Mouse (Mus musculus) liver, adult (tissue): ENCODE results near the gene Relb.

Experiments used
- GATA4 ChIP-seq: IDR thresholded peaks from 2 replicates; pipeline ENCODE4 v1.6.1; 2014; ENCODE audit warnings: mild to moderate bottlenecking, low read length; ENCODE audit not compliant: insufficient replicate concordance

Gene Relb

DNA sequence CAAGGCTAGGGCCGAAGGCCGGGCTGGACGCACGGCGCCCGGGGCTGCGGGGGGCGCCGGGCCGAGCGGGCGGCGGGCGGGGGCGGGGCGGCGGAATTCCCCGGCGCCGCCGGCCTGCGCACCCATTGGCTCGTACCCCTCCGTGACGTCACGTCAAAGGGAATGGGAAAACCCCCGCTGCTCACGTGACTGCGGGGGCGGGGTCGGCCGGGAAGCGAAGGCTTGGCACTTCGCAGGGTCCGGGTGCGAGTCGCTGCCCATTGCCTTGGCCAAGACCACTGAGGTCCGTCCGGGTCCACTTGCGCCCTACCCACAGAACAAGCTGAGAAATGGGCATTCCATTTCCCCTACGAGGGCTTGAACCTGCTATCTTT lies at the start of gene Relb:
Relb (minus strand) TSS at position 78 of the 374 bp plus-strand sequence.
- TF ChIP-seq GATA4: no peak

DNA sequence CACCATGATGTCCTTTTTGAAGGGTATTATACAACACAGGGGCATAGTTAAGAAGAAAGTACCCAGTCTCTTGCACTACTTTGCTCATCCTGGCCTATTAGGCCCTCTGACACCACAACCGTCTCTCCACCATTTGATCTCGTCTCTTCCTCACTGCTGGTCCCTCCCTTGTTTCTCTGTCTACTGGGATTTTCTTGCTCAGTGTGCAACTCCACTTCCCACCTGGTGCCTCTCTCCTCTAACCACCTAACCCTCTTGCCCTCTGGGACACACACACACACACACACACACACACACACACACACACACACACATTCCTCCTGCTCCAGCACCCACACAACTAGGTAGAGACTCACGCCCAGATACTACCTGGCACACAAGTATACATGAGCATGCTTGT lies 49.7 kb upstream of the Relb start:
- no peak for TF ChIP-seq GATA4

GRCm38 (mm10) chr7:19677872-19678271 lies 48.6 kb upstream of the Relb start, which contains the start of gene Apoc2:
Apoc2 (minus strand) TSS chr7:19677941.
- no peak for TF ChIP-seq GATA4

- no peak; the same call in 1 of the 2 replicates for TF ChIP-seq GATA4
These were observed 47.4 kb upstream of the Relb start for GRCm38 (mm10) chr7:19676662-19677061.

DNA sequence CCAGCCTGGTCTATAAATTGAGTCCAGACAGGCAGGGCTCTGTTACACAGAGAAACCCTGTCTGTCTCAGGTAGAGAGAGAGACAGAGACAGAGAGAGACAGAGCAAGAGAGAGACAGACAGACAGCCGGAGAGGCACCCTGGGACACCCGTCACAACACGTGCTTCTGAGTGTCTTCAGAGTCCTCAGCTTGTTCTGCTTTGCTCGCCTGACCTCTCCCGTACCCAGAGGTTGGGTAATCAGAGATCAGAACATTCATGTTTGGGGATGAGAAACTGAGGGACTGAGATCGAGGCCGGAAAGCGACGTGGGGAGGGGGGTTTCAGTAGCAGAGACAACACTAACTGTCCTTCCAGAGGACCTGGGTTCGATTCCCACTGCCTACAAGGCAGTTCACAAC lies 46.6 kb upstream of the Relb start:
- no peak for TF ChIP-seq GATA4

DNA sequence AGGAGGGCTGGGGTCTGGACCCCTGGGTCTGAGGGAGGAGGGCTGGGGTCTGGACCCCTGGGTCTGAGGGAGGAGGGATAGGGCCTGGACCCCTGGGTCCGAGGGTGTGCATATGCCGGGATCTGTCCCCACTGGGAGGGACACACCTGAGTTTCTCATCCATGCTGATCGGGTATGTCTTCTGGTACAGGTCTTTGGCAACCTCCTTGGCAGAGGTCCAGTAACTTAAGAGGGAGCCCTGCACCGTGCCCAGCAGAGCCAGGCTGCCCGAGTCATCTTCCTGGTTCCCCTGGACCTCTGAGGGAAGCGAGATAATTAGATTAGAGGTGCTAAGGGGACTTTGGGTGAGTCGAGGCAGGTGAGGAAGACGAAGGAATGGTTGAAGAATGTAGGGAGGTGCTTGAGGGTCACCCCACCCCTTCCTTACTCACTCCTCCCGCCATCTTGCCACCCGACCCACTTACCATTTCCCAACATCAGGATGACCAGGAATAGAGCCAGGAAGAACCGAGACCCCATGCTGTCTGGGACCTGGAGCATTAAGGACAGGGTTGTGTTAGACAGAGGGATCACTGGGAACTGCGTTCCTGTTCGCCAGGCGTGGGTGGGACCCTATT lies 44.0 kb upstream of the Relb start:
- TF ChIP-seq GATA4: no peak

- TF ChIP-seq GATA4: no peak
These were observed 42.3 kb upstream of the Relb start for GRCm38 (mm10) chr7:19671511-19671910.

- no peak for TF ChIP-seq GATA4
These were observed 39.9 kb upstream of the Relb start for GRCm38 (mm10) chr7:19668947-19669721.

- no peak for TF ChIP-seq GATA4
These were observed 38.2 kb upstream of the Relb start for GRCm38 (mm10) chr7:19667434-19667833.

DNA sequence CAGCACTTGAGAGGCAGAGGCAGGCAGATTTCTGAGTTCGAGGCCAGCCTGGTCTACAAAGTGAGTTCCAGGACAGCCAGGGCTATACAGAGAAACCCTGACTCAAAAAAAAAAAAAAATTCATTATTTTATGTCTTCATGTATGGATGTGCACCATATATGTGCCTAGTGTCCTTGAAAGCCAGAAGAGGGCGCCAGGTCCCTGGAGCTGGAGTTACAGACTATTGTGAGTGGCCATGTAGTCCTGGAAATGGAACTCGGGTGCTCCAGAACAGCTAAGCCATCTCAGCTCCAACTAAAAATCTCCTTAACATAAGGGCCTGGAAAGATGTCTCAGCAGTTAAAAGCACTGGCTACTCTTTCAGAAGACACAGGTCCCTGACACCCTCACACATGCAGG lies 37.5 kb upstream of the Relb start:
- TF ChIP-seq GATA4: no peak

GRCm38 (mm10) chr7:19664955-19665841 lies 36.0 kb upstream of the Relb start, which contains the start of gene Clptm1:
Clptm1 (minus strand) TSS chr7:19665033.
- peak; percentile 38; the same call in 1 of the 2 replicates for TF ChIP-seq GATA4

GRCm38 (mm10) chr7:19664455-19664954 lies 35.3 kb upstream of the Relb start:
- TF ChIP-seq GATA4: no peak

- no peak for TF ChIP-seq GATA4
These were observed 34.7 kb upstream of the Relb start for GRCm38 (mm10) chr7:19663940-19664339.

DNA sequence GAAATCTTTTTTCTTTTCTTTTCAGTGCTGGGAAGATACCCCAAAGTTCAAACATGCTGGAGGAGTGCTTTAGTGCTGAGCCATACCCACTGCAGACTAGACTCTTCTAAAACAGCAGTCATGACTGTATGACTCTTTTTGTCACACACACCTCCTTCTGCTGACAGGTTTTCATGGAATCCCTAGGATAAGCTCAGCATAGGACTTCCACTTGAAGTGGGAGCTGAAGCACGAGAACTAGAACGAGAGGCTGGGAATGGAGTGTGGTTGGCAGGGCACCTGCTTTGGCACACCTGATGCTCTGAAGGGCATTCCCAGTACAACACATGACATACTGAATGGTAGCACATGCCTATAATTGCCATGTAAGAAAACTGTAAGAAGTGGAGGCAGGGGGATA lies 23.4 kb upstream of the Relb start:
- no peak for TF ChIP-seq GATA4

DNA sequence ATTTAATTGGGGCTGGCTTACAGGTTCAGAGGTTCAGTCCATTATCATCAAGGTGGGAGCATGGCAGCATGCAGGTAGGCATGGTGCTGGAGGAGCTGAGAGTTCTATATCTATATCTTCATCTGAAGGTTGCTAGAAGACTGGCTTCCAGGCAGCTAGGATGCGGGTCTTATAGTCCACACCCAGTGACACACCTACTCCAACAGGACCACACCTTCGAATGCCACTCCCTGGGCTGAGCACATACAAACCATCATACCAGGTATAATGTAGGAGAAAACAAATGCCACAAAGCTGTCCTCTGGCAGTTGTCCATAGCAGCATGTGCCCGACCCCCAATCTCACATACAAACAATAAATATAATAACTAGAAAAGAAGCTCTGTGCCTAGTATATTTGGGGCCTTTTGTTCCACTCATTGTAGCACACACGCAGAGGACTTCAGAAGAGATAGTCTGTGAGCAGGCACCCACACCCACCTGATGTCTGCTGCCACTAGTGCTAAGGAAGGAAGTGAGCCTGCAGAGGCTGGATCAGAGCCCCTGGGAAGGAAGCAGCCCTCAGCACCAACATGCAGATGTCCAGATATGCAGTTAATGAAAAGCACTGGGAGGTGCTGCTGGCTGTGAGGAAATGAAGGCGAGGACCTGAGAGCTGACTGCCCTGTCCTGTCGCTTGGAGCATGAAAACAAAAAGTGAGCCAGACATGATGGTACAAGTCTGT lies 22.0 kb upstream of the Relb start:
- TF ChIP-seq GATA4: no peak

DNA sequence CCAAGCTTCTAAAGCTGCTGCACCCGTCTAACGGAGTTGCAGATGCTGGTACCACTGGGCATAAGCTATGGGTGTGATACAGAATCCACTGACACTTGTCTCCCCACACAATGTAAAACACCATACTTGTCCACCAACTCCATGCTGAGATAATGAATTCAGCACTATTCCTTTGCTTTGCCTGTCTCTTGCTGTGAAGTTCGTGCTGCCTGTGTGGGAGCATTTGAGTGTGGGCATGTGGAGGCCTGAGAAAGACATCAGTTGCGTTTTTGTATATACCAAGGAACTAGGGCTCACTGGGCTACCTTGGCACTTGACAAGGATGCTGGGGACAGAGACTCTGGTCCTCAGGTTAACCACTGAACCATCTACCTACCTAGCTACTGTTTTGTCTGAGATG lies 12.0 kb upstream of the Relb start:
- no peak for TF ChIP-seq GATA4
